Mouse (Mus musculus) lung, adult 2 months (tissue): ENCODE results near the gene Cdyl2.

Source experiments
- CTCF ChIP-seq: fragments of 200-500 bp; IDR thresholded peaks from 2 replicates; pipeline ENCODE4 v1.5.1; 2011; ENCODE audit warnings: mild to moderate bottlenecking, low read length, control low read depth; ENCODE audit not compliant: insufficient read depth
- POLR2A ChIP-seq: fragments of 200-500 bp; IDR thresholded peaks from 2 replicates; pipeline ENCODE4 v1.6.1; 2011; ENCODE audit warnings: low read depth, mild to moderate bottlenecking, control low read depth, low read length, borderline replicate concordance; ENCODE audit errors: extremely low read depth

GRCm38 (mm10) chr8:116640925-116641324 is 91.9 kb downstream of the Cdyl2 start:
- TF ChIP-seq CTCF: no peak
- TF ChIP-seq POLR2A: no peak
